Mouse (Mus musculus): ENCODE results near the gene Alg12.

DNA sequence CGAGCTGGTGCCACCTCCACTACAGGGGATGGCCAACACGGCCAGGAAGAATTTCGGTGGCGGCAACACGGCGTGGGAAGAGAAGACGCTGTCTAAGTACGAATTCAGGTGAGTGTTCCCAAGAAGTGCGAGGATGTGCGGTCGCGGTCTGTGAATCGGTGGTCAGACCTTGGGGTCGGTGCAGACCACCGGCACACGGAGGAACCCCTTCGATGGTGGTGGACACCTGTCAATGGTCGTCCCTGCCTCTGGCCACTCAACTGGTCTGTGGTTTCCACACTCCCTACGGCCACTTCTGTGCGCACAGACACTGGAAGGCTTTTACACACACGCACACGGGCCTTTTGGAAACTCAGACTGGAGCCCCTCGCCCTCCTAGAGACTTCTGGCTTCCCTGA lies 787 bp upstream of the Alg12 start:
- TF ChIP-seq POLR2A (IDR thresholded peaks at IDR 0.05; ENCODE audit: borderline replicate concordance, low read depth, low read length) (no peak), CTCF (IDR thresholded peaks at IDR 0.05; ENCODE audit: low read depth, low read length) (no peak)
